Mouse (Mus musculus): ENCODE results near the gene Slc36a2.

GRCm38 (mm10) chr11:55134407-55134806 lies 50.5 kb downstream of the Slc36a2 start:
- TF ChIP-seq CTCF (IDR thresholded peaks at IDR 0.05; ENCODE audit: low read depth) (no peak), EP300 (IDR thresholded peaks at IDR 0.05; ENCODE audit: low read depth) (no peak)

Measured in liver, postnatal 0 days (tissue).